Mouse (Mus musculus): ENCODE results near the gene Ipo11.

- no peak for TF ChIP-seq POLR2A (IDR thresholded peaks at IDR 0.05; ENCODE audit: borderline replicate concordance, control insufficient read depth, low read depth, low read length)
- TF ChIP-seq CTCF (IDR thresholded peaks at IDR 0.05; ENCODE audit: control insufficient read depth, insufficient read depth, low read length), result no peak
Observed at GRCm38 (mm10) chr13:106884249-106884648, 52.5 kb downstream of the Ipo11 start.
